Mouse (Mus musculus): Measurements from ENCODE around the gene Sorbs2.
"Not testable (repeated sequence)": the region's sequence is repeated elsewhere in the genome, so short reads cannot be mapped to it uniquely, and the experiment has no call there.

Gene Sorbs2

DNA sequence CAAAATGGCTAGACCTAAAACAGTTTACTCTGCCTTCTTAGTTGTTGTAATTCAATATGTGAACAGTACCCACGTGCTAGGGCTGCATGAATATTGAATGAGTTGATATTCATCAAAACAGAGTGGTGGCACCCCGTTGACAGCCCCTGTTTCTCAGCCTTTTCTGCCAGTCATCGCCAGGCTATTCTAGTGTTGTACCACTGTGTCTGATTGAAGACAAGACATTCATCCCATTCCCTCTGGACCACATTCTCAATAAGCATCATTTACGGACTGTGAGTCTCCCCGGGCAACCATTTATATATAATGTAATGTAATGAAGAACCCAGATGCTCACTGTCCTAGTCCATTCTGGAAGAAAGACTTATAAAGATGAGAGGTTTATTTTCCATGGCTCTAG is 335.7 kb downstream of the Sorbs2 start:
- no peak for DNase-seq (ENCODE audit: low read depth, low spot score)

- DNase-seq (ENCODE audit: low read depth, low spot score): no peak
These were observed 336.7 kb downstream of the Sorbs2 start for GRCm38 (mm10) chr8:45844097-45844885.

- DNase-seq (ENCODE audit: low read depth, low spot score): peak; percentile 44
These were observed 337.4 kb downstream of the Sorbs2 start for GRCm38 (mm10) chr8:45844911-45845481.

DNA sequence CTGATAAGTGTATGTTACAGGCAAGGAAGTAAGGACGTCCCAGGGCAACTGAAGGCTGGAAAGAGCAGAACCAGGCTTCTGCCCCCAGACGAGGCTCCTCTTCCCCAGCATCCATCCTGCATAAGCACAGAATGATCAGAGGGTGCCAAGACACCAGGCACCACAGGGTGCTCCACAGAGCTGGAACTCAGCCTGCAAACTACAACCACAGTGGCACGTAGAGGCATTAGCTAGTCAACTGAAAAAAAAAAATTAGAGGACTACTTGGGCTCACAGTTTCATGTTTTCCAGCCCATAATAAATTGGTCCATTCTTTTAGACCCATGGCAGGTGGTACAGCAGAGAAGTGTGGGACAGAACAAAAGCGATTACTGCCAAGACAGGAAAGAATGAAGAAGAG is 338.3 kb downstream of the Sorbs2 start:
- no peak for DNase-seq (ENCODE audit: low read depth, low spot score)

DNA sequence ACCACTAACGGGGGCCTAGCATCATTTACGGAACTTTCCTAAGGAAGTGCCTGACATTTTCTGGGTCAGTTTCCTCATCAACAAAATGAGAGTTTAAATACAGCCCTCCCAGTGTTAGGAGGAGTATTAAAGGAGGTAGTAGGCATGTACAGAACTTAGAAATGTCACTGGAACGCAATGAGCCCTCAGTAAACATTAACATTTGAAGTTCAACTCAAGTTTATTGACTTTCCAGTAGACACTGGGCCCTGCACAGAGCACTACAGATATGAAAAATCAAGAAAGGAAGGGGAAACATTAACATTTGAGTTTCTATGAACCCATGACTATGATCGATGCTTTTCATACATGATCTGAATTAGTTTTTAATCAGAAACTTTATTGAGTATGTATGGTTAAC is 347.5 kb downstream of the Sorbs2 start:
- no peak for DNase-seq (ENCODE audit: low read depth, low spot score)

- DNase-seq (ENCODE audit: low read depth, low spot score): no peak
These were observed 350.1 kb downstream of the Sorbs2 start for GRCm38 (mm10) chr8:45857734-45858133.

GRCm38 (mm10) chr8:45858391-45858790 is 350.8 kb downstream of the Sorbs2 start:
- no peak for DNase-seq (ENCODE audit: low read depth, low spot score)

GRCm38 (mm10) chr8:45871587-45871986 is 364.0 kb downstream of the Sorbs2 start:
- DNase-seq (ENCODE audit: low read depth, low spot score): not testable (repeated sequence)

DNA sequence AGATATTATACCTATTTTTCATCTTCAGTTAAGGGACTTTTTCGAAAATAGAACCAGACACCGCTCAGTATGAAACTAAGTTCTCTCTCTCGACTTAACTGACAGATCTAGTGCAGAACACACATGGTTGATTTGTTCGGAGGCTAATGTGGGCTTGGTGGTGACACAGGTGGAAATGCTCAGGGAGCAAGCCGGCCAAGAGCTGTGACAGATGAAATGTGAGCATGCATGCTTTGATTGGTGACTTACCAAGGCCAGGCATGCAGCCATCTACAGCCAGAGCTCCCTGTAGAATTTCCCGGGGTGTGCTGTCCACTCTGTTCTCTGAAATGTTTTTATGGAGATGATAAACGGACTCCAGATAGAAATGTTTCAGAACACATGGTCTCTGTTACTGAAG is 364.5 kb downstream of the Sorbs2 start:
- peak; percentile 85 for DNase-seq (ENCODE audit: low read depth, low spot score)

DNA sequence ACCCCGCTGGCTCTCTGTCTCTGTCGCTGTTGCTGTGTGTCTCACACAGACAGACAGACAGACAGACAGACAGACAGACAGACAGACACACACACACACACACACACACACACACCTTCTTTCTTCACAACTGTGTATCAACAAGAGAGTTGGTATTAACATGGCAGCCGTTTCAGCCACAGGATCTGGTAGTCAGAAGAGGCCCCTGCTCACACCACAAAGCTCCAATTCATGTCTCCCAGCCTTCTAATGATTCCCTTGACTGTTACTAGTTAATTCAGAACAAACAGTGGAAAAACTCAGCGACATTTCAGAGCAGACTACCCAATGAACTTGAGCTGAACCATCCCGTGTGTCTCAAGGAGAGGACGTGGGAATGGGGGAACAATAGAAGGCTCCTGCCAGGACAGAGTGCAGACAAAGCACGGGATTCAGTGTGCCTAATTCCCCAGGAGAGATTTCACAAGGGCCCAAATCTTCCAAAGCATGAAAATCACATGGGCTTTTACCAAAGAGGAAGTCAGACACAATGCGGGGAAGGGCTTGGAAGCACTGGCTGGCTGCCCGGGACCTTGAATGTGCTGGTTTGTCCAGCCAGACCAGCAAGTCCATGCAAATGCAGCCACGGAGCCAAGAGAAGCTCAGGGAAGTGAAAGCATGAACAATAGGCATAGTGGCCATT is 367.5 kb downstream of the Sorbs2 start:
- peak; percentile 81 for DNase-seq (ENCODE audit: low read depth, low spot score)

DNA sequence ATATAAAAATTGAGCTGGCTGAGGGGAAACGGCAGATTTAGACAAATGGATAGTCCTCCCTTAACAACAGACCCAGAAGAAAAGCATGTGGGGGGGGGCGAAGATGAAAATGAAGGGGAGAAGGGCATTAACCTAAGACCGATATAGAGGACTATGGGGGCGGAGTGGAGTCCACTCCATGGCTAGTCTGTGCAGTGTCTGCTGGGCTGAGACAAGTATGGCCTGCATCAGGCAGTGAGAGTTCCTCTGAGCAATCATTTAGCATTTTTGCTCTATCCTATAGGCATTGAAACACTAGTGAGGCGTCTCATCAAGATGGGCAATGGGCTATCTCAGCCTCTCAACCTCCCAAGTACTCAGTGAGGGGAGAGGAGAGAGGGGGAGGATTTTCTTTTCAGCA is 368.8 kb downstream of the Sorbs2 start:
- no peak for DNase-seq (ENCODE audit: low read depth, low spot score)

Measured in skeletal muscle tissue, adult 2 months (tissue).